Mouse (Mus musculus): Measurements from ENCODE around the gene Plekhg1.

DNA sequence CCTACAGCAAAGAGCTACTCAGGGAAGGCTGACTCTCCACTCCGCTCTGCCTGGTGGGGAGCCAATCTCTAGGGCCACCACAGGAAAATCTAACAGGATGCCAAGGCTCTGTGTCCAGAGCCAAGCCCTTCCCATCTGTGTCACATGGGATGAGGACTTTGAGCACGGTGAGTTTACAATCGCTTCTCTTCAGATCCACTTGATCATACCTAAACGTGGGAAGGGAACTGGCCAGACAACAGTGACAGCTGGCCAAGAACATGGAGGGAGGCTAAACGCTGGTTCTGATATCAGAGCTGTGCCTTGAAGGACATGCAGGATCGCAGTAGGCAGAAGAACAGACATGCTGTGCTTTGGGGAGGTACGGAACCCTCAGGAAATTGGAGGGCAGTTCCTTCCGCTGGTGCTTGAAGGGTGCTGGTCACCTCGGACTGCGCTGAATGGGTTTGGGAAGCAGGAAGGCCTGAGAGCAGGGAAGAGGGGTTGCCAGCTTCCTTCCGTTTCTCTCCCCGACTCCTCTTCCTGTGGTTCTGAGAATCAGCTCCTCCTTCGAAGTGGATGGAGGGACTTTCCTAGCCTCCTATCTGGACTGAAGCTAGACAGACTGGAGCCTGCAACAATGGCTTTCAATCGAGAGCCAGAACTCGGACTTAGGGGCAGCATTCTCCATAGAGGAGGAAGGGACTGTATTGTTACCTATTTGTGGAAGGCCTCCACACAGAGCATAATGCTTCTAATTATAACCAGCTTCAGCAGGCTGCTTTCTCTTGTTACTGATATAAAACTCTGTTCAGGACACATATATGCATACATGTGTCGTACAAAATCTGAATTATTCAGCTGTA is 21.9 kb upstream of the Plekhg1 start:
- TF ChIP-seq GATA1 (IDR thresholded peaks at IDR 0.05; ENCODE audit: borderline replicate concordance, low read length), result no peak
- TF ChIP-seq FLI1 (IDR thresholded peaks at IDR 0.05; ENCODE audit: low read length), result no peak

All from megakaryocyte, embryonic 14.5 days (primary cell).